Mouse (Mus musculus): ENCODE measurements around the gene Gm382.

The Gm382 gene

GRCm38 (mm10) chrX:127039672-127040071 lies at the start of gene Gm382:
Gene Gm382 (plus strand): TSS chrX:127039972.
- no peak for DNase-seq (ENCODE audit: low spot score)

GRCm38 (mm10) chrX:127070179-127070578 lies 30.4 kb downstream of the Gm382 start:
- DNase-seq (ENCODE audit: low spot score) = no peak

GRCm38 (mm10) chrX:127091282-127091681 lies 51.5 kb downstream of the Gm382 start:
- no peak for DNase-seq (ENCODE audit: low spot score)

- no peak for DNase-seq (ENCODE audit: low spot score)
These were observed 53.3 kb downstream of the Gm382 start for GRCm38 (mm10) chrX:127093036-127093435.

GRCm38 (mm10) chrX:127093961-127094360 lies 54.2 kb downstream of the Gm382 start:
- no peak for DNase-seq (ENCODE audit: low spot score)

- no peak for DNase-seq (ENCODE audit: low spot score)
These were observed 64.6 kb downstream of the Gm382 start for GRCm38 (mm10) chrX:127104341-127104740.
